Mouse (Mus musculus): Measurements from ENCODE around the gene Anapc7. TPM values are rescaled to one million over a fixed set of nuclear protein-coding genes. Genes with fewer than 3 reads are reported as not detected.
"Not testable (repeated sequence)": the region's sequence is repeated elsewhere in the genome, so short reads cannot be mapped to it uniquely, and the experiment has no call there.

Gene Anapc7
- total RNA-seq, 2 experiments from 2014 or later, result 26.4 to 34.3 TPM

GRCm38 (mm10) chr5:122447857-122448256 is 26.4 kb downstream of the Anapc7 start:
- ATAC-seq (replicated peaks; ENCODE audit: low FRiP score, poor library complexity, severe bottlenecking), result no peak

- no peak for ATAC-seq (replicated peaks; ENCODE audit: low FRiP score, poor library complexity, severe bottlenecking)
These were observed 27.4 kb downstream of the Anapc7 start for GRCm38 (mm10) chr5:122448869-122449268.

GRCm38 (mm10) chr5:122449946-122450345 is 28.5 kb downstream of the Anapc7 start:
- ATAC-seq (replicated peaks; ENCODE audit: low FRiP score, poor library complexity, severe bottlenecking), result no peak

GRCm38 (mm10) chr5:122450913-122451317 is 29.4 kb downstream of the Anapc7 start:
- no peak for ATAC-seq (replicated peaks; ENCODE audit: low FRiP score, poor library complexity, severe bottlenecking)

DNA sequence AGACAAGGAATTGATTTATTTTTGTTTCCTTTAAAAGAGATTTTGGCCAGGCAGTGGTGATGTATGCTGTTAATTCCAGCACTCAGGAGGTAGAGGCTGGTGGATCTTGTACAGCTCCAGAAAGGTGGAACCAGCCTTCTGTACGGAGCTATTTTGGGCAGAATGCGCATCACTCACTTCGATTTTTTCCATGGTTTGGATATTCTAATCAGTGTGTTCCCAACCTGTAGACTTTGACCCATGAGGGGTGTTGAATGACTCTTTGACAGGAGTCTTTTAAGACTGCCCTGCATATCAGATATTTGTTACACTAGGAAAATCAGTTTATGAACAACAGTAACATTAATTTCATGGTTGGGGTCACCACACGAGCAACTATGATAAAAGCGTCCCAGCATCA is 29.8 kb downstream of the Anapc7 start:
- no peak for ATAC-seq (replicated peaks; ENCODE audit: low FRiP score, poor library complexity, severe bottlenecking)

GRCm38 (mm10) chr5:122452194-122452593 is 30.7 kb downstream of the Anapc7 start:
- ATAC-seq (replicated peaks; ENCODE audit: low FRiP score, poor library complexity, severe bottlenecking), result no peak

DNA sequence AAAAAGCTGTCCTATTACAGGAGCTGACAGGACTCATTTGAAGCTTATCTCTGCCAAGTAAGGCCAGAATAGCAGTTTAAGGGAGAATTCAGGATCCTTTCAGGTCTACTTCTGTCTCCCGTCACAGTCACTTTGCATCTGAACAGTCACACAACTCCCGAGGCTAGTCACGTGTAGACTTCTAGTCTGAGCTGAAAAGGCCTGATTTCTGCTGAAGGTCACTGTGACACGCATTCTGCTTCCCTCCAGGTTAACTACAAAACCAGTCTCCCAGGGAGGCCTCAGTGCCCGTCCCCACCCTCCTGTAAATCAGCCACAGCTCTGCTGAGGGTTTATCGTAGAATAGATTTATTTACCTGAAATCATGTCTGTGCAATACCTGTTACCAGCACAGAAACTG is 31.7 kb downstream of the Anapc7 start:
- ATAC-seq (replicated peaks; ENCODE audit: low FRiP score, poor library complexity, severe bottlenecking), result no peak

GRCm38 (mm10) chr5:122454442-122454841 is 32.9 kb downstream of the Anapc7 start:
- no peak for ATAC-seq (replicated peaks; ENCODE audit: low FRiP score, poor library complexity, severe bottlenecking)

GRCm38 (mm10) chr5:122454883-122455282 is 33.4 kb downstream of the Anapc7 start:
- no peak for ATAC-seq (replicated peaks; ENCODE audit: low FRiP score, poor library complexity, severe bottlenecking)

GRCm38 (mm10) chr5:122455584-122455983 is 34.1 kb downstream of the Anapc7 start:
- ATAC-seq (replicated peaks; ENCODE audit: low FRiP score, poor library complexity, severe bottlenecking), result no peak

- ATAC-seq (replicated peaks; ENCODE audit: low FRiP score, poor library complexity, severe bottlenecking), result not testable (repeated sequence)
These were observed 35.6 kb downstream of the Anapc7 start for GRCm38 (mm10) chr5:122457054-122457453.

- no peak for ATAC-seq (replicated peaks; ENCODE audit: low FRiP score, poor library complexity, severe bottlenecking)
These were observed 36.6 kb downstream of the Anapc7 start for GRCm38 (mm10) chr5:122458066-122458465.

GRCm38 (mm10) chr5:122459335-122459734 is 37.8 kb downstream of the Anapc7 start:
- ATAC-seq (replicated peaks; ENCODE audit: low FRiP score, poor library complexity, severe bottlenecking), result no peak

DNA sequence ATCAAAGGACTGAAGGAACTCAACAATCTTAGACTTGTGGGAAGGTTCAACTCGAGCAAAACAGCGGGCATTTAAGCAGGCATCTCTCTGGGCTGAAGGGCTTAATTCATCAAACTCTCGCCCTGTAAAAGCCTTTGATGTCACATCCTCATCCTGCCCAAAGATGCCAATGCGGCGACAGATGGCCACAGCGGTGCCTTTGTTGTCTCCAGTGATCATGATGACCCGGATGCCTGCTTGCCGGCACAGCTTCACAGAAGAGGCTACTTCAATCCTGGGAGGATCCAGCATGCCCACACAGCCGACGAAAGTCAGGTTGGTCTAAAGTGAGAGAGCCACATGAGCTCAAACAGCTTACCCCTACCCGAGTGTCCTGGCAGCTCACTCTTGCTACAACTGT is 39.2 kb downstream of the Anapc7 start:
- ATAC-seq (replicated peaks; ENCODE audit: low FRiP score, poor library complexity, severe bottlenecking), result no peak

GRCm38 (mm10) chr5:122461431-122461830 is 39.9 kb downstream of the Anapc7 start:
- ATAC-seq (replicated peaks; ENCODE audit: low FRiP score, poor library complexity, severe bottlenecking), result no peak

- no peak for ATAC-seq (replicated peaks; ENCODE audit: low FRiP score, poor library complexity, severe bottlenecking)
These were observed 50.2 kb downstream of the Anapc7 start for GRCm38 (mm10) chr5:122471658-122472057.

DNA sequence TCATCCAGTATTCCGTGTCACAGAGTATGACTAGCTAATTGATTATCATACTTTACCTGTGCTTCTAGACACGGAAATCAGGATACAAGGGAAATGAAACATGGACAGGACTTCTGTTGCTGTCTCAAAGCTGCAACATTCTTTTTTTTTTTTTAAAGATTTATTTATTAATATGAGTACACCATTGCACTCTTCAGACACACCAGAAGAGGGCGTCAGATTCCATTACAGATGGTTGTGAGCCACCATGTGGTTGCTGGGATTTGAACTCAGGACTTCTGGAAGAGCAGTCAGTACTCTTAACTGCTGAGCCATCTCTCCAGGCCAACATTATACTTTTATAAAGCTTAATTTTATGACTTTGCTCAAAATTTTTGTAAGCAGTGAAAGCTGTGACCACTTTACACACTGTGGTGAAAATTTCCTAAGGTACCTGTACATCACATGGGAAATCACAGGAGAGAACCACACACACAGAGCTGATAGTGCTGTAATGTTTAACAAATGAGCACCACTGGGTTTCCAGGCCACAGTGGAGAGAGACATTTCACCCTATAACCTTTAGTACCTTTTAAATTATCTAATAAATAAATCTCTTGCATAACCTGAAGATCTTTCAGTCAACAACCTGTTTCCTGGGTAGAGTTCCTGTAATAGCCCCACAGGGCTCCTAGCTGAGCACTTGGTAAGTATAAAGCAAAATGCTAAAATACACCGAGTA is 53.3 kb downstream of the Anapc7 start:
- ATAC-seq (replicated peaks; ENCODE audit: low FRiP score, poor library complexity, severe bottlenecking), result no peak

- no peak for ATAC-seq (replicated peaks; ENCODE audit: low FRiP score, poor library complexity, severe bottlenecking)
These were observed 54.6 kb downstream of the Anapc7 start for GRCm38 (mm10) chr5:122476078-122476477.

GRCm38 (mm10) chr5:122477492-122477891 is 56.0 kb downstream of the Anapc7 start:
- no peak for ATAC-seq (replicated peaks; ENCODE audit: low FRiP score, poor library complexity, severe bottlenecking)

DNA sequence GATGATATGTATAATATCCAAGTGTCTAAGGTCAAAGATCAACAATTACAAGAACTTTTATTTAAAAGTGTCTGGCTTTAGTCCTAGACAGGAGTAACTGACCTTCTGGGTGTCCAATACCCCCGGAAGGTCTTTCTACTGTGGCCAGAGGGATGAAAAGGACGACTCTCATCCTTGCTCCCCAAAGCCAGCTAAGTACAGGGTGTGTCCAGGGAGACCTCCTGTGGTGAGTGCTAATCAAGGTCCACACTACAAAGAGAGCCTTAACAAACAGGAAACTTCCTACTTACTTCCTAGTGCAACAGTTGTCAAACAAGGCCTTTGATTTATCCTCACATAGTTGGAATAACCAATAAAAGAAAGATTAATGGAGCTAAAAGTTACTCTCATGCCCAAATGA is 57.6 kb downstream of the Anapc7 start:
- ATAC-seq (replicated peaks; ENCODE audit: low FRiP score, poor library complexity, severe bottlenecking), result no peak

GRCm38 (mm10) chr5:122481844-122482243 is 60.4 kb downstream of the Anapc7 start:
- ATAC-seq (replicated peaks; ENCODE audit: low FRiP score, poor library complexity, severe bottlenecking), result no peak
